Mouse (Mus musculus) brain, embryonic 18.5 days (tissue): ENCODE results near the gene Vax1.

Experiments
- DNase-seq: peaks from one replicate; pipeline ENCODE4 v3.0.0-alpha.2; 2012; ENCODE audit warnings: low read depth, low spot score

Vax1 gene

DNA sequence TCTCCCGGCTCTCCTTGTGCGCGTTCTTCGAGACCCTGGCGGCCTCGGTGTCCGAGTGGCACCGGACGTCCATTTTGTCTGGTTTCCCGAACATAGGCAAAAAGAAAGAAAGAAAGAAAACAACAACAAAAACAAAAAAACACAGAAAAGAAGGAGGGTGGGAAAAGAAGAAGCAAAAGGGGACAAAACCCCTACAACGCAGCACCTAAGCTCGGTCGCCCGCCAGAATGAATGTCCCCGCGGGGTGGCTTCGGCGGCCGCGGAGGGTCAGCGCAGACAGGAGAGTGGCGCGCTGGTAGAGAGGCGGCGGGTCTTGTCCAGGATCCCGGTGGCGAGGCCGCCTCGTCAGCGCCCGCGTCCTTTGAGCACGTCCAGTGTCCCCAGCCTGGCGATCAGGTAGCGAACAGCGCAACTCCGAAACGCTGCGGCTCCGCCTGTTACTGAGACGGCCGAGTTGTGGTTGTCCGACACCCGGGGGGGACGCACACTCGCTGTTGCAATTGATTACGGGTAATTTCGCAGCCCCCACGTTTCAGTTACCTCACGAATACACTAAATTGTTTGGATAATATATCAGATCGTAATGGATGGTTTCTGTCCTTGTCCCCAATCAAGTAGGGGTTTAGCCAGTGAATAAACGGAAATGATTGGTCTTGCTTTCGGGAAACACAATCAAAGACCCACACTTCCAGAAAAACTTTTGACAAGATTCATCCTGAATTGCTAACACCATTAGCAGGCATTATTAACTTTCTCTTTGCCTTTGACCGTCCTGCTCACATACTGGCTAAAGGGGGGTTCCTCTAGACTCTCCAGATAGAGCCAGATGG is at the start of gene Vax1:
Vax1 (minus strand) TSS at position 121 of the 830 bp plus-strand sequence.
- DNase-seq, result no peak

DNA sequence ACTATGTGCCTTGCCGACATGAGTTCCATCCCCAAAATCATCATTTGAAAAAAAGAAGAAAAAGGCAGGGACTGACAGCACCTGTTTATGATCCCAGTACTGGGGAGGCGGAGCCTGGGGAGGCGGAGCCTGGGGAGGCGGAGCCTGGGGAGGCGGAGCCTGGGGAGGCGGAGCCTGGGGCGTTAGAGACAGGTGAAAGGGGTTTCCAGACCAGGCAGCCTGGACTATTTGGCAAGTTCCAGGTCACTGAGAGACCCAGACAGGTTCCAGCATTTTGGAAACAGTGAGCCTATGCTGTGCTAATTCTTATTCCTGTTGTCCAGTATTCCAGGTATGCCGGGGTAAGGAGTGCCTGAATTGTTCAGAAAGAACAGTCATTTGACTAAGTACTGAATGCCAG is 49.1 kb upstream of the Vax1 start, which contains the start of gene Kcnk18:
Kcnk18 (plus strand) TSS at position 224 of the 400 bp plus-strand sequence.
- no peak for DNase-seq

DNA sequence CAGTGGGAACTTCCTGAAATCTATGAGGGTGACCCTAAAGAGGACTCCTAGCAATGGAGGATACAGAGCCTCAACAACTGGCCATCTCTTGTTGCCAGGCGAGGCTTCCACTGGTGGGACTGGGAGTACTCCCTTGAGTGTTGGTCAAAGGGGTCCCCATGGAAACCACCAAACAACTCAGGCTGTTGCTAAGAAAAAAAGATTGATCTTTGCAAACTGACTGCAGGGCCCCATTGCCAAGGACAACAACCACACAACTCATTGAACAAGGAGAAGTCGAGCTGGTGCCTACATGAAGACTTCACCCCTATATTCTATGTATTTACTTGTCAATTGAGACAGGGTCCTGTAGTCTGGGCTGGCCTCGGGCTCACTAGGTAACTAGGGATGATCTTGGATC is 47.0 kb upstream of the Vax1 start:
- no peak for DNase-seq

DNA sequence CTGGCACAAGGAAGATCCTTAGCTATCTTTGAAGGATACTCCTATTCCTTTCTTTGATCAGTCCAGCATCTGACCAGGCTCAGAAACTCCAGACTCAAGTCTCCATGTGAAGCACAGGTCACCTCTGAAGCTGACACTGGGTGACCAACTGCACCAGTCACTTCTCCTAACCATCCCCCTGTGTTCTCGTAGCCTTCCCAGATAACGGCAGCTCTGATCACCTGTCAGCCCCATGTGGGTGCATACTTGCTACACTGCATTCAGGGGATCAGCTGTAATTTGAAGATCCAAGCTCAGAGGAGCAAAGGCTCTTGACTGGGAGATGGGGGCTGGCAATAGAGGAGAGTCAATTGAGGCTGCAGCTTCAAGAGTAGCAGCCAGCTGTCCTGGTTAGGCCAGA is 39.1 kb upstream of the Vax1 start:
- no peak for DNase-seq

DNA sequence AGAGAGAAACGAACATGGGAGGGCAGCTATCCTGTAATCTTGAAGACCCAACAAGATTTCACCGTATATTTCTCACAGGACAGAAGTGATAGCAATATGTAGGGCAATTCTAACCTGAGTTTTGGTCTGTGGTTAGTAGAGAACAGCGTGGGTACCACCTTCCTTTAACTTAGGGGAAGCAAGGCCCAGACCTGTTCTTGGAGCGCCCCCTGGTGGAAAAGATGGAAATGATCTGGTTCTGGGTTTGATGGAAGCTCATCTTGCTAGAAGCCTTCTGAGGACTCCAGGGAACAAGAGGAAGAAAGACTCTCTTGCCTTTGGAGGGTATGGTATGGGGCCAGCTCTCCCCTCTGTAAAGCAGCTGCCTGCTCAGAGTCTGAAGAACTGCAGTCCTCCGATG is 38.6 kb upstream of the Vax1 start:
- peak; percentile 61 for DNase-seq

DNA sequence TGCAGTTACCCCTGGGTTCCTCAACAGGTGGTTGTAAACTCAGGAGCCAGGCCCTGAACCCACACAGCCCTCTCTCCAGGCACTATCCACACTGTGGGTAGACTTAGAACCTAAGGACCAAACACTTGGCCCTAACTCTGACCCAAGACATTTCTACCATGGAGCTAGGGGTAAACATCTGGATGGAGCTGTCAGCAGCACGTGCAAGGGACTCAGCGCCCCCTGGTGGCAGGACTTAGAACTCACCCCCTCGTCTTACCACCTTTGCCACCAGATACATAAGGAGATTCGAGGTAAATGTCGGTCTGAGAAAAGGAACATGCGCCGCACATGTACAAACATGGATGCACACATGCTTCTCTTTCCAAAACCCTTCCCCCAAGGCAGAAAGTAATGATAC is 28.3 kb upstream of the Vax1 start:
- no peak for DNase-seq

DNA sequence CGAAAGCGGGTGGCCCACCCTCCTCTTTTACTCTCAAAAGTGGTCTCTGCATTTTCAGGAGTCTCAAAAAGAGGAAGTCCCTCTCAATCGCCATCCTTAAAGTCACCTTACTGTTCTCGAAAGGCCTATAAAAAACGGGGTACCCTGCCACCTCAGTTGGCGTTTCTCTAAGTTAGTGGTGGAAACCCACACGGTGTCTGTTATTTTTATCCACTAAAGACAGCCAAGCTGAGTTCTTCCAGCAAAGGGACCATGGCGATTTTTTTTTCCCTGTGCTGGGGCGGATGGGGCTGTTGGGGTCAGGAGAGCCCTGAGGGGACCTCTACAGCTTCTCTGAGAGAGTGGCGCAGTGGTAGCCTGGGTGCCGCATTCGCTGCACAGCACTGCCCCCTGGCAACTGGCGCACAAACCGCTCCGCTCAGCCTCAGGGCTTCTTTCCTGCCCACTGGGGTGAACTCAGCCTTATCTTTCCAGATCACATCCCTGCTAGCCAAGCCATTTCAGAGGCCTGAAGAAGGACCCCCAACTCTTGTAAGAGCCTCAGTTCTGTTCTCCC is 26.3 kb upstream of the Vax1 start:
- no peak for DNase-seq

DNA sequence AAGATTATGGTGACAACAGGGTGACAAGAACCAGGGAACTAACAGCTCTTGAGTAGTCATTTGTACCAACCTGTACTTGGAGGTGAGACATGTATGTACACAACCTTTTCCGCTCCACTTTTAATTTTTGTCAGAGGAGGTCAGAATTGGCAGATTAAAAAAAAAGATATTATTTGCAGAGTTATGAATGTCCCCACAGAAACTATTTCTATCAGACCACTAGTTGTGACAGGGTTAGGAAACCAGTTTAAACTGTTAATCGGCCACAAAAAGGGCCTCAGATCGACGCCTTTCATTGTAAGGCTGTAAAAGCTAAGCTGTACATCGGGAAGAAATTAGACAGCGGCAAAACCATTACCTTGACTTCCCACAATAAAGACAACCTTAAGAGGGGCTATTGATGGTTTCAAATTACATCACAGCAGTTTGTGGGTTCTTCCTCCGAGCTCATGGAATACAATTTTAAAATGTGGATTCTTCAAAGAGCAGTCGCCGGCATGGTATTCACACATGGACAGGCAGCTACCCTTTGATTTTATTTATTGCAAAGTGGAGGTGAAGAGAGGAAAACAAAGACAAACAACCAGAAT is 25.4 kb upstream of the Vax1 start:
- DNase-seq, result no peak

DNA sequence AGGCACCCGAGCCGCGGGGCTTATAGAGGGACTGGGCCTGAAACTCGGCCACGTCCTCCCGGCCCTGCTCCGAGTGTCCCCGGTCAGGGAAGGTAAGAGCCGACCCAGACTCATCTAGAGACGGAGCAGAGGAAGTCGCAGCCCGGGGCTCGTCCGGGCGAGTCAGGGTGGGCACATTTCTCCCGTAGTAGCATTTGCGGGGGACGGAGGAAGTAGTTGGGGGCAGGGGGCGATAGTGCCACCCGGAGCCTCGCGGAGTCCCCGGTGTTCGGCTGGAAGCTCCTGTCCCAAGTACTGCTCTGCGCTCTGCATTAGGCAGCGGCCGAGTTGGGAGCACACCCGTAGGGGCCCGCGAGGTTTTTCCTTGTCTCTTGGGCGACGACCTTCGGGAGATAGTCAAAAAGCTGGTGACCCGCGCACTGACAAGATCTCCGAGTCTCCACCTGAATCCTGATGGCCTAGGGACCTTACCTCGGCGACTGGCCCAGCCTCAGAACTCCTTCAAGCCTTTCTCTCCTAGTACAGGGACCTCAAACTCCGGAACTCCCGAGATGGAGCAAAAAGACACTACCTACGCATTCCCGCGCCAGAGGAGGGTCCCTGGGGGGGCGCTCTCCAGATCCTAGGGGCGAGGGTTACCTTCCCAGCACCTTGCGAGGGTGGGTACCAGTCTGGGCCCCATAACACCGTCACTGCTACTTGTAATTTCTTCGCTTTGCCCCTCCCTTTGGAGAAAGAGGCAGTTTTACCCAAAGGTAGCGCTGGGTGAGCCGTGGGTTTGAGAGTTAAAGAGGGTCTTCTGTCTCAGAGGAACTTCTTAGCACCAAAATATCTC is 24.3 kb upstream of the Vax1 start:
- no peak for DNase-seq

DNA sequence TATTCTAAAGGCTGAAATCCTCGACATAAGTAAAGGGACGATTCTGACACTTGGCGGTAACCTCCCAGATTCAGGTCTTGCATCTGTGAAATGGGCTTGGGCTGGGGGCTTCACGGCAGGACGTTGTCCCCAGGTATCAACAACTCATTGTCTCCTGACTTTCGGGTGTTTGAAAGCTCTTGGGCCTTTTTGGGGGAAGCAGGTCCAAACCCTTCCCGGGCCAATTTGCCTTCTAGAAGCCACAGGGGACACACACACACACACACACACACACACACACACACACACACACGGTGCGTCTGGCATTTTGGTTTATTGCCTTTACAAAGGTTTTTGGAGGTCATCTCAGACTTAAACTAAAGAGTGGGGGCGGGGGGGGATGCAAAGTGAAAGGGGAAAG is 23.6 kb upstream of the Vax1 start:
- DNase-seq, result no peak

DNA sequence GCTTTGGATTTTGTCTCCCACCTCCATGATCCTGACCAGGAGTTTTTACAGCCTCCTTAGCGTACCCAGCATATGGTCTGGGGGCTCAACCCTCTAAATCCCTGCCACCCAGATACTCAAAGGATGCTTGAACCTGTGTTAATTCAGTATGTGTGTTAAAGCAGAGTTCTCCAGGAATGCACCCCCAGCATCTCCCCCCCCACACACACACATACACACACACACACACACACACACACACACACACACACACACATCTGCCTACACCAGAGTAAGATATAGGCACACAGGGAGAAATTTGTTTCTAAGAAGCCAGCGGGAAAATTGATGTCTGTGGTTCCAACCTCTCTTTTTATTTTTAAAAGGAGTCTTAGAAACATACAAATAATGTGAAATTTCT is 22.6 kb upstream of the Vax1 start:
- DNase-seq, result no peak

DNA sequence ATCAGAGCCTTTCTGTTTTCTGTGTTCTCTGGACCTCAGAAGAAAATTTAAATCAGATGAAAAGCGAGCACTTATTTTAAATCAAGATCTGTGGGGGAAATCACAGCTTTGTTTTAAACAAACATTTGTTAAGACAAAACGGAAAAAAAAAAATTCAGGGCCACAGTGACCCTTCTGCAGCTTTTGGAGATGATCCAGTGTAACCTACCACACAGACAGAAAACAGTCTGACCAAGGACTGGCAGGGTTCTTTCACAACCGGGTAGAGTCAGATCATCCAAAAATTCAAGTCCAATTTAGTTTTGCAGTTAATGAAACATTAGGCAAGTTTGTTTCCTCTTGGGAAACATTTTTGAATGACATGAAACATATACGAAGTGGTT is 21.3 kb upstream of the Vax1 start:
- no peak for DNase-seq

DNA sequence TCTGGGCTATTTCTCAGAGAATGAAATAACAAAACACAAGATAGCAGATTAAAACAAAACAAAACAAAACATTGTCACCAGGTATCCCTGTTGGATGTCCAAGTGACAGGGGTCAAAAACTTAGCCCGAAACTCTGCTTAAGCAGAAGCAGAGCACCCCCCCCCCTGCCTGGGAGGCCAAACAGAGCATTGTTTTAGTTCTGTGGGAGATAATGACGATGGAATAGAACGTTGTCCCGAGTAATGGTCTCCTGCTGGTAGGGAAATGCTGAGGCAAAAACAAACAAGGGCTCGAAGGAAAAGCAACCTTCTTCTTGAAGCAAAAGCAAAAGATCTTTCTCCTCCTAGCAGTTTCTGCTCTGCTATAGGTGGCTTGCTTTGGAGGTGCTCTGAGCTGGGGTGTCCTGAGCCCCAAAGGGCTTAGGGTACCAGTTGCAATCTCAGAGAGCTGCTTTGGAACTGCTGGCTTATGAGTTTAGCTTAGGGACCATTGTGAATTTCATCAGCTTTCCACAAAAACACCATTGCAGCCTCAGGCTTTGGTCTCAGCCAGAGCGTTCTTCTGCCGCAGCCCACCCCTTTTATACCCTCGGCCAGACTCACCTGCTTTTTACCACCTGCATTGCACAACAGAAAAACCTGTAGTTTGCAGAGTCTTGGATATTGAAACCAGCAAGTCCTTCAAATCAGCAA is 20.7 kb upstream of the Vax1 start:
- DNase-seq, result no peak

DNA sequence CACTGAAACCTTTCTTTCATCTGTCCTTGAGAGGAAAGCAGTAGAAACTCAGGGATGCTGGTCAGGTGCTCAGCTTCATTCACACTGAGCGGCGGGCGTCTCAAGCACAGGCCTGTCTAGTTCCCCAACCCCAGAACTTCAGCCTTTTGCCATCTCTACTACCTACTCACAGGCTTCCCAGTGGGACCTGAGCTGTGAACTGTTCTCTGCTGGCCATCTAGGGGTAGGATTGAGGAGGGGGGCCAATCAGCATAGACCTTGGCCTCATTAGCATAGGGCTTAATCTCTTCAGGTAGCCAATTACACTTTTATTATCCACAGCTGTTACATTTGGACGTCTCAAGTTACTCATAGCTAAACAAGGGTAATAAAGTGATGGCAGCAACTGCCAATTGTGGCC is 19.1 kb upstream of the Vax1 start:
- DNase-seq, result no peak

DNA sequence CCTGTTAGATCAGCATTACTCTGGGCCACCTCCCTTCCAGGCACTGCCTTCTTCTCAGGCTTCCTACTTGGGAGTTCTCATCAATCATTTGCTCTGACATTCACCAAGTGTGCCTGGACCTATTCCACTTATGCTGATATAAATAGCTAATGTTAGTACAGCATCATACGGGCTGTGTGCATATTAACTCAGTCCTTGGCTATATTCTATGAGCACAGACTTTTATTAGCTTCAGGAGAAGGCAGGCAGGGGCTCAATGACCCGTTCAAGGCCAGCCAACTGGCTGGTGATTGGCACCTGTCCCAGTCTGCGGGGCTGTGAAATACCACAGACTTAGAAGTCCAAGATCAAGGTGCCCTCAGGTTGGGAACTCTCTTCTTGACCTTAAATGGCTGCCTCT is 14.1 kb upstream of the Vax1 start:
- no peak for DNase-seq

DNA sequence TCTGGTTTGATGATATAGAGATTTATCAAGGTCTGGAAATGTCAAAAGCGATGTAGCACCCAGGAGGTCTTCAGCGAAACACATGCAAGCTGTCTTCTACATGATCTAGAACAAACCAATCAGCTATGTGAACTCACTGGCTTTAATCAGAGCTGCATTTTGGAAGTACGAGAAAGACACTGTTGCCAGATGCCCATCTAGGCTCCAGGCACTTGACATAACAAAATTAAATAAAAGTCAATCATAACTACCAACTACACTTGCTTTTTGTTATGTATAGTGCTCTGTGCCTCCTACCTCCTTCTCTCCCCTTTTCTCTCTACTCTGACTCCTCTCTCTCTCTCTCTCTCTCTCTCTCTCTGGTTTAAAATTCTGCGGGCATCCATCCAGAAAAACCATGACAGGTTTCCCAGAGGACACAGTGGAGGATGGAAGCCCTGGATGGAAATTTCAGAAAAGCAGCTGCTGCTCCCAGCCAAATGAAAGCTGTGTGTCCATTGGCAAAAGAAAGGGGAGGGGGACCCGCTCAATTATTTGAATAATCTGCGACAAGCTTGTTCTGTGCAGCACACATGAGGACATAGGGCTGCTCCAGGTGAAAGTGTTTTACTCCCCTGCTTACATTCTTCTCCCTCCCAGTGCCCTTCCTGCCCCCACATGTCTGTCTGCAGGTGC is 3.6 kb upstream of the Vax1 start:
- no peak for DNase-seq

DNA sequence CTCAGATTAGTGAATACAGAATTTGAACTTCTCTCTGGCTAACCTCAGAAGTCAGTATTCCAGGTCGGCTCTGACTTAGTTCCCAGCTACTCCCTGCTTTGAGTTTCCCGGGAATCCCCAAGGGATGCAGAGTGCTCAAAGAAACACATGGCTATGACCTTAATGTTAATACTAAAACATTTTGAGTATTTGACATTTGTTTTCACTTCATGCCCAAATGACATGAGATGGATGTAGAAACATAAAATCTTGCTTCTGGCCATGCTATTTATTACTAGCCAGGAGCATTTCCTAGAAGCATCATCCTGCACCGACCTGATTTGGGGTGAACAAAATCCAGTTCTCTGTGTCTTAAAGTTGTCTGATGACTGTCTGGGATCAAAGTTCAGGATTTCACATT is 2.9 kb upstream of the Vax1 start:
- DNase-seq, result no peak

DNA sequence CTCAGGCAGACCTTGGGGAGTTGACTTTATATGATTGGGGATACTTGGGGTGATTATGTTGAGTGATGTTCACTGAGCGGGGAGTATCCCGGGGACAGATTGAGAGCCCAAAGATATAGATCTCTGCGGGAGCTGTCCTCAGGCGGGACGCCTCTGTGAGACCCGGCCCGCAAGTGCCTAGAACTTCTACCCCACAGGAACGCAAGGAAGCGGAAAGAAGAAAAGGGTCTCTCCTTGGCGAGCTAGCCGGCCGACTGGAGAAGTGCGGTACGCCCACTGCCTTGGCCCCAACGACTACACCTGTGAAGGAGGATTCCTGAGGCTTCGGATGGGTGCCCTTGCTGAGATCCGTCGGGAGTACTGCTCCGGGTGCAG is 2.0 kb upstream of the Vax1 start:
- DNase-seq, result no peak

DNA sequence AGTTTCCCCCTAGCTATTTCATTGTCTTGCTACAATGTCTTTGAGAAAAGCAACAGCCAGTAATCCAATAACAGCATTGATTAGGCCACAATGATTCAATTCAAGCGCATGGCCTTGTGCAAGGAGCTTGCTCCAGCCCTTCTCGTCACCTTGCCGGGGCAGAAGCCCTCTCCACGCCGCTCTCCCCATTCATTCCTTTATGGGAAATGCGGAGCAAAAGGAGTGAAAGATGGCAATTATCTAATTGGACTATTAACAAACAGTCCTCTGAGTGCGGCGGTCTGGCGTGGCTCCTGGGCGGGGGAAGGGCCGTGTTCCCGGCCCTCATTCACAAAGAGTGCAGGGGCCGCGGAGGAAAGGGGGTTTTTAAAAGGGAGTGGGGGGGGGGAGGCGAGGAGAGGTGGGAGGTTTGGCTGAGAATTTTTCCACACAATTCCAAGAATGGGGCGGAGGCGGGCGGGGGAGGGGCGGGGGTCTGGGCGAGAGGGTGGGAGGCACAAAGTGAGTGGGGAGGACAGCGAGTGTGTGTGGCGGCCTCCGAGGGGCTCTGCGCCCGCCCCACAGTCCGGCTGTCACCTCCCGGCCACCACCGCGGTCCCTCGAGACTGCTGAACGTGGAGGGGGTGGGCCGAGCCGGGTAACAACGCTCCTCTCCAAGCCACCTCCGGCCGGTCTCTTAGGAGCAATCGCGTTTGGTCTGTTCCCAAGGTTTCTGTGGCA is 1.5 kb upstream of the Vax1 start:
- no peak for DNase-seq

DNA sequence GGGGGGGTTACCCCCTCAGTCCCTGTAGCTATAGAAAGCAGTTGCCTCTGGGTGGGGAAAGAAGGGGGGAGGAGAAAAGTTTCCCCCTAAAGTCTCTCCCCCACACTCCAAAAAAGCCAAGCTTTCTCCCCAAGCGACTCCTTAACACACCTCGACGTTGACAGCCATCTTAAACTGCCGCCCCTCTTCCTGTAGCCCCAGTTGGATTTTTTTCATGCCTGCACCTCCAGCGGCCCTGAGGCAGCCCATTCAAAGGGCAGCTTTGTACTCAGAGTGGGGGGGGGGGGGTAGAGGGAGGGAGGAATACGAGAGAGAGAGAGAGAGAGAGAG is 875 bp upstream of the Vax1 start:
- DNase-seq, result no peak
